Mouse (Mus musculus): ENCODE results near the gene Tenm3.

Gene Tenm3

DNA sequence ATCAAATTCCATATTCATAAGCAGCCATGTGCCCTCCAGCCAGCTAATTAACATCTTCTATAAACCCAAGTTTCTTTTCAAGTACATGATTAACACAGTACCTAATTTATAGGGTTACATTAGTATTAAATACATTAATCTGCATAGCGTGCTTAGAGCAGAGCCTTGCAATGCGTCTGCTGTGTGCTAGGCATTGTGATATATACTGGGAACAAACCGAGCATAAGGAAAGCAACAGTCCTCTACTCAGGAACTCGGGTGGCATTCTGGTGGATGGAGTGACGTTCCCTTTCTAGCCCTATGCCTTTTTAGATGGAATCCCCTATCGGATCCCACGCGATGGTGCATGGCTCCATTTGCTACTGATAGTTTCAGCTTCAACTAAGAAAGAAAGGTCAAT is 321.7 kb downstream of the Tenm3 start:
- DNase-seq (ENCODE audit: low read depth) = no peak

DNA sequence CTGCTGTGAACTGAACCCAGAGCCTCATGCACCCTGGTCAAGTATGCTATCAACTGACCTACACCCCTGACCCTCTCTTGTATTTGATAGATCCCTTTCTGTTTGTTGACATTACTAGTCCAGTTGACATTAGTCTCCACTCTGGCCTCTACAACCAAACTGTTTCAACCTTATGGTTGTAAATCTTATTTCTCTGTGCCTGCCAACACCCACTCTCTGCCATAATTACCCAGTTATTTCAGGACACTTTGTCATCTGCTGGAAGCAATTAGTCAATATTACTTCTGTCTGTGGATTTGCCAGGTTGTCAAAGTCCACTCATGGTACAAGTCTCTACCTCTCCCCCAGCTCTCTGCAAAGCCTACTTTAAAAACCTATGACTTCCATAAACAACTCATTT is 326.3 kb downstream of the Tenm3 start:
- DNase-seq (ENCODE audit: low read depth) = no peak

DNA sequence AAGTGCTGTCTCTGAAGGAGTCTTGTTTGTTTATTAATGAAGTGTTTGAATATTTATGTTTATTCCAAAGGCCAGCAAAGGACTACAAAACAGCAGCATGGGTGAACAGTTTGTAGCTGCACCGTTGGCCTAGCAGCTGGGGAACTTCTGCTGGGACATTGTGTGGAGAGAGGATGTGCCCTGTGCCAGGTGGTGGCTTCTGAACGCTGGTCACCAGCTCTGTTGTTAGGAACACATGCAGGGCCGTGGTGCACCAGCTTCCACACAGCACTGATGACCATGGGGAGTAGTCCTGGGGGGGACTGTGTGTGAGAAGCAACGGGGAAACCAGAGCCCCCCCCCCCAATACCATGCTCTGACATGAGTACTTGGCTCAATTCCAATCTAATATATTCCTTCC is 329.5 kb downstream of the Tenm3 start:
- no peak for DNase-seq (ENCODE audit: low read depth)

DNA sequence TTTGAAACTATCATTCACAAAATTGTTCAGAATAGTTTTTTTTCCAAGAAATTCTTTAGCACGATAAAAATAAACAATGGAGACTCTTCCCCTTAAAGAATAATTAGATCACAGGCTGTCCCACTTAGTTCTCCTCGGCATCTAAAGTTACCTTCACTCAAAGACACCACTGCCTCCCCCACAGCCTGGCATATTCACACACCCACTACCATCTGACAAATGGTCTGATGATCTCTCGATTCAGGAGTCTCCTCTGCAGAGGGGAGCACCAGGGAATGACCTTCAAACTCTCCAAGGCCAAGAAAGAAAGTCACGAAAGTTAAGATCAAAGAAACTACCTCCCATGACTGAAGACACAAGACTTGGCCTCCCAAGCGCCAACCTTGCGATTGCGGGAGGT is 329.9 kb downstream of the Tenm3 start:
- no peak for DNase-seq (ENCODE audit: low read depth)

DNA sequence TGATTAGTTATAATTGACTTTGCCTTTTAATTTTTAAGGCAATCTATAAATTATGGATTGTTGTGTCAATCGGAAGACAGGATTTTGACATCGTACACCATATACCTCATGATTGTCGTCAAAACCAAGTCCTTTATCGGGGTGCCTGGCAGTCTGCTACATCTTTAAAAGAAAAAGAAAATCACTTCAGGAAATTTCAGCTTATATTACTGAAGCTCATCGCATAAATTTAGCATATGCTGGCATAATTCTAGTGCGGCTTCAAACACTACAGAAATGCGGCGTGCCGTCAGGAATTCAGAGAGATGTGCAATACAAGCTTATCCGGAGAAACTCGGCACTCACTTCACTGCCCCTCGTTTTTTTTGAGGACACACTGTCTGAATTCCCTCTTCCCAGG is 332.2 kb downstream of the Tenm3 start:
- DNase-seq (ENCODE audit: low read depth) = no peak

DNA sequence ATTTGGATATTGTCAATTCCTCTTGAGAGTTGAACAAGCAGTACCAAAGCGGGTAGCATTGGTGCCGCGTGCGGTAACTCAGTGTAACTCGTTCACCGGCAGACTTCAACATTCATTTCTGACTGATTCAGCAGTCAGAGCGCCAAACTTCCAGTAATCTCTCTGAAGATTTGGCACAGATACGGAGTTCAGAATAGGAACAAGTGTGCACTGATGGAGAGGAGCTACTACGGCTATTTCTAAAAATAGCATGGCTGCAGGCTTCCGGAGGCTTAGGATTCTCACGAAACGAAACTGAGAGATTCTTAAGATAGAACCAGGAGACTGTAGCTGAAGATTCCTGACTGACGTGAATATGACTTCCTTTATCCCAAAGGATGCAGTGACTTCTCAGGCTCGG is 332.6 kb downstream of the Tenm3 start:
- DNase-seq (ENCODE audit: low read depth) = no peak

DNA sequence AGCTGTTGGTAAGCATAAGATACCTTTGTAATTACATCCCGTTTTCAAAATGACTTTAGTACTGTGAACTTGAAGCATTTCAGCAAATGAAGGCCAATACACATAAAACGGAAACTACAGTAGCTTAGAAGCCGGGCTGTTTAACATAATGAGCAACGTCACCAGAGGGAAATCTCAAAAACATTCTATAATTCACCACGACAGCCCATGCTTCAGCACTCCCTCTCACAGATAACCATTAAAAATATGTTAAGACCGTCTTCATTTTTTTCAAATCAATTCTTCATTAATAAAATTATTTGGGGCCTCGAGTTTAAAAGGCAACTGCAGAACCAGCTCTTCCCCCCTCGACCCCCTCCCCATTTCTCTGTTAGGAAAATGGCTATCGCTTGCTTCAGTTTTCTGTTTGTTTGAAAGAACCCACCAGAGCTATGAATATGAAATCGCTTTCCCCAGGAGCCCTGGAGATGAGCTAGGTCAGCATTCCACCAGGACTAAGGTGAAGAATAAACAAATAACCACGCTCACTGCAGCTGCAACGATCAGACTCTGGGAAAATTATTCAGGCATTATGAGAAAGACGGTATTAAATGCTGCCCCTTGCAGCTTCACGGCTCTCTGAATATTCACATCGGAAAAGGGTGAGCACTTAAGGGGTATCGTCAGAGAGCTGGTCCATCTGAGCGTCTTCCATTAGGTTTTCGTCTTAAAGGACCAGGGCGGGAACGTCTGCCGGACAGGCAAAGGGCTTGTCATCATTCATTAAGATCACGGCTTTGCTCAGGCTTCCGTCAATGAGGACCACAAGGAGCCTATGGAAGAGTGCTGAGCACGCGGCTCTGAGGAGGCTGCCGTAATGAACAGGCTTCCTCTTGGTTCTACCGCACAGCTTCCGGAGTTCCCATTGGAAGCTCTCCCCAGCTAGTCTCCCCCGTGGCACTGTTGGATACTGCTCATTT is 334.8 kb downstream of the Tenm3 start:
- no peak for DNase-seq (ENCODE audit: low read depth)

DNA sequence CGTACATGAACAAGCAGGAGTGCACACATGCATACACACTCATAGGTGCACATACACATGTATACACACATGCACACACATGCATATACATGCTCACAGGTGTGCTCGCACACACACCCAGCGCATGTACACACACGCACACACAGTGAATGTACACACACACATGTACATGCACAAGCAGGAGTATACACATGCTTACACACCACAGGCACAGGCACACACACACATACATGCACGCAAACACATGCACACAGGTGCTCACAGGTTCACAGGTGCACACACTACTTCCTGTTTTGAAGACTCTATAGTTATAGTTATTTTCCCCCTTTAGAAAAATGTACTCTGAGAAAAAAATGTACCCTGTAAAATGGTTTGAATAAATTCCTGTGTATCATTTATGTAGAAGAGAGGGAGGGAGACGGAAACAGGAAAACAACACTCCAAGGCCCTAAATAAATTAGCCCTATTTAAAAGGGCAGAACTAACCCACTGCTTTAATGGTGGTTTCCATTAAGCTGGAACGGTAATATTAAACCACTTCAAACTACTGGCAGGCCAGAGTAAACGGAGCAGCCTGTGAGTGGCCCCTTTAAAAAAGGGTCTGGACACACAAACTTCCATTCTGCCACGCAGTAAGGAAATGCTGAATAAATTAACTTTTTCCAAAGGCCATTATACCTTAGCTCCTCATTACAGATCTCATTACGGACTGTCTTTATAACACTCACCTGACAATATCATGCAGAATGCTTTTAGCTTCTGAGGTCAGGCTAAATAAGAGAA is 335.8 kb downstream of the Tenm3 start:
- DNase-seq (ENCODE audit: low read depth) = no peak

DNA sequence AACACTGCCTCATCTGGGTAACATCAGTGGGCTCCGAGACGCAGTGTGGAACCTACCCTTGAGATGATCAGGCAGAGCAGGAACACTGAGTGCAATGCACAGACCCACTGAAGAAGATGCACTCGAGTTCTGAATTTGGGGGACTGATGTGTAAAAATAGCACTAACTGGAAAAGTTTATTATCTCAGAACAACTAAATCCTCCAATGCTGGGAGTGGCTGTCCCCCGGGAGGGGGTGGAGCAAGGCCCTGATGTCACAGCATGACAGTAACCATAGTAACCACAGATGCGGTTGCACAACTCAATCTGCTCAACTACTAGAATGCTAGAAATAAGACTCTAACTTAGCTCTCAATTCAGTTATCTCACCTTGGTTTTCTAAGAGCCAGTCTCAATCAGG is 351.3 kb downstream of the Tenm3 start:
- no peak for DNase-seq (ENCODE audit: low read depth)

DNA sequence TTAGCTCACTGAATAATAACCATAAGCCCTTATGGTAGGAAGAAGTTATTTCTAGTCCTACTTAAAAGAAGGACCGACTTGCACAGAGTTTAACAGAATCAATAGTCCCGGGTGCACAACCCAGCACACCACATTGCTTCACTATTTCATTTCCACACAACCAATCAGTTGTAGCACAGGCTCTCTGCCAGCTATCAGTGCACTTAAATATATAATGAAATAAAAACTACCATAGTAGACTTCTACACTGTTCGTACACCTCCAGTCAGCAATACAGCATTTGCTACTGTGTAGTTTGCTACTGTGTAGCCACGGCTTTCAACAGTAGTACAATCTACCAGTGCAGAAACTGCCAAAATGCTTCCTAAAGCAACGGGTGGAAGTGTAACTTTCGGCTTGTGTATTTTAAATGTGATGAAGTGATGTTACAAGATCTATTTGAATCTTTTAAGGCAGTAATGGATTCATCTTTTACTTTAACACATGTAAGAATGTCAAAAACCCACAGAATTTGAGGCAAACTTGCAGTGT is 353.1 kb downstream of the Tenm3 start:
- no peak for DNase-seq (ENCODE audit: low read depth)

DNA sequence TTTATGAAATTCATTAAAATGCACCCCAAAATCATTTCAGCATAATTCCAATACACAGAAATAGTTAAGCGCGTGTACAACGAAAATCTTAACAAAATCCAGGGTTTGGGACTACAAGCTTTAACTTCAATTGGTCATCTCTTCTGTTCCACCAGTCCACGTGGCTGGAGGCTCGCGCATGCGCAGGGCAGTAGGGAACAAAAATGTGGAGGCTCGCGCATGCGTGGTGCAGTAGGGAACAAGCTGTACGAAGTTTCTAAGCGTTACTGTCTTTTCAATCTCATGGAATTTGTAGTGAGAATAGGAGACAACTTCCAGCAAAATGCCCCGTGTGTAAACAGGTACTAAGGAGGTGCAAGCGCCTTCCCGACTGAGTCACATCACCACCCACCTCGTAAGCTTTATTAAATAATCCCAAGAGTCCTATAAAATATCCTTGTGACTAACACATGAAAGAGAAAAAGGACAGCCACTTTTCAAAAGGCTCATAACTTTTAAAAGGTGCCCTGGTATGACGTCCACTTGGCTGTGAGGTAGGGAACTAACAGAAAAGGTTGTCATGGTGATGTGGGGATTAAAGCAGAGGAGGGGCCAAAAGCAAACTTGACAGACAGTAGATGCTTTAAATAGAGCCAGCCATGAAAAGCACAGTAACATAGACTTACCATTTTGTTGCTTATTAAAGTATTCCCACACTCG is 353.7 kb downstream of the Tenm3 start:
- no peak for DNase-seq (ENCODE audit: low read depth)

DNA sequence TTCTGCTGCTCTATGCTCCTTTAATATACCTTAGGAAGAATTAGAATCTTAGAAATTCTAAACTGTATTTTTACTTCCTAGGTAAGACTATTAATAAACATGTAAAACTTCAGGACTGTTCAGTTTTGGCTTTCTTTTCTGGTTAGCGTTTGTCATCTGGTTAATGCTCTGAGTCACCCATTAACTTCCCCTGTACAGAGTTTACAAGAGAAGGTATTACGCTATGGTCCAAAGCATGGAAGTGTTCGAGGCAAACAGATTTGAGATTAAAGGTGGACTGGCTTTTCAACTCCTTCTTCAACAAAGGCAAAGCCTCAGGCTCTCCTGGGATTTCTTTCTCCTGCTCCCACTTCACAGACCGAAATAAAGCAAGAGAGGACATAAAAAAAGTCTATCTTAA is 354.3 kb downstream of the Tenm3 start:
- DNase-seq (ENCODE audit: low read depth) = no peak

DNA sequence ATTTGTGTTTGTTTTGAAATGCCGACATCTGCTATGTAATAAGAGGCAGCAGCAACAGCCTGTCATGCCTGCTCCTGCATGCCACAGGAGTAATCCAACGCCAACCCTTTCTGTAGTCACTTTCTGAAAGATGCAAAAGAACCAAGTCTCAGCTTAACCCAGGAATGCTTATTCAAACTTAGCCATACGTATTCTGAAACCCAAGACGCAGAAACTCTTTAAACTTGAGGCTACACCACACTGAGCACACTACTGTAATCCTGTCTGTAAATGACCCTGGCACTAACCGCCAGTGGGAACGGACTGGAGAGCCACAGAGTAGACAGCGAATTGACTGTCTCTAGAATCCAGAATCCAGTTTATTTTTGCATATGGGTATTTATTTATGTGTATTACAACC is 354.9 kb downstream of the Tenm3 start:
- no peak for DNase-seq (ENCODE audit: low read depth)

DNA sequence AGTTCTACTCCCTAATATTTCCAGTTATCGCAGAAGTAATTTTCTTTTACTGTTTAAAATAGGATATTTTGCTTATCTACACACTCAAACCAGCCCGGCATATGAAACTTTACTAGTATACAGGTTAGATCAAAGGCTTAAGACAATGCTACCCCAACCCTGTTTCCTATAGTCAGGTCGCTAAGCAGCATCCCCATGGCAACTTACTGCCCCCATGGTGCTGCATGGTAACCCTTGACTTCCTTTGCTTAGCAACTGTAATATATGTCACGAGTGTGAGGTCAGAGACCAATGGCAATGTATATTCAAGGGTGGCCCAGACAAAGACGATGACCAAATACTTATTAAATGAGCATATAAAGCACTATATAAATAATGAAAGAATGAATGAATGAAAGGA is 359.6 kb downstream of the Tenm3 start:
- no peak for DNase-seq (ENCODE audit: low read depth)

DNA sequence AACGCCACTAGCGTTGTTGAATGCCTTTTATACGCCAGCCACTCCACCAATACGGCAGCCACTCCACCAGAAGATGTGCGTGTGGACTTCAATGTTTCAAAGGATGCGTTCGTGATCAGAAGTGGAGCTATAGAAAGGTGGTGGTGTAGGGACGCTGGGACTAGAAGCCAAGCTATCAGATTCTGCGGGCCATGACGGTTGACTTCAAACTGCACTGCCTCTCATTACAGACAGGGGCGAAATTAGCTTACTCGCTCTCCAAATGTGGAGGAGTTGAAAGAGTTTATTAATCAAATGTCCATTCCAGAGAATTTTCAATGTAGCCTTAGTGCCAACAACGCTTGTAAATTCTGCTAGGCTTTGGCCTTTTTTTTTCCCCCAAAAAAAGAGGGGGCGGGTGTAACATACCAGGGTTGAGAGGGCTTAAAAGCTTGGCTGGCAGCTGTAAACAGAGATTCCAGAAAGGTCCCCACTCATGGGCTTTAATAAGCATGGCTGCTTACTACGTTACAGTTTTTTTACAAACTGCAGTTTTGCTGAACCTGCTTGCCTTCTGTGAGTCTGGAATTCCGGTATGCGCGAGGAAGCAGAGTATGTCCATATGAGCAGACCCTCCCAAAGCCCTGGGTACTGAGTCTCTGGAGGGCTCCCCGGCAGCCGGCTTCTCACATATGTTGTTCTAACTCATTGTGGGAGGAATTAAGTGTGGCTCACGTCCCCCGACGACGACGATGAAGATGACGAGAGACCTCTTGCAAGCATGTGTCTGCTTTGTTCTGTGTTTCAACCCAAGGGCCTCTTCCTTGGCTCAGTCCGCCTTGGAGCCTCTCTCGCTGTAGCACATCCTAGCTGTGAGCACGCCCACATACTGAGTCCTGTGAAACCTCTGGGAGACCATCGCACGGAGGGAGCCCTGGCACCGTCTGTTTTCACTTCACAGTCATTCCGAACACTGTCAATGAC is 361.8 kb downstream of the Tenm3 start:
- DNase-seq (ENCODE audit: low read depth) = no peak

DNA sequence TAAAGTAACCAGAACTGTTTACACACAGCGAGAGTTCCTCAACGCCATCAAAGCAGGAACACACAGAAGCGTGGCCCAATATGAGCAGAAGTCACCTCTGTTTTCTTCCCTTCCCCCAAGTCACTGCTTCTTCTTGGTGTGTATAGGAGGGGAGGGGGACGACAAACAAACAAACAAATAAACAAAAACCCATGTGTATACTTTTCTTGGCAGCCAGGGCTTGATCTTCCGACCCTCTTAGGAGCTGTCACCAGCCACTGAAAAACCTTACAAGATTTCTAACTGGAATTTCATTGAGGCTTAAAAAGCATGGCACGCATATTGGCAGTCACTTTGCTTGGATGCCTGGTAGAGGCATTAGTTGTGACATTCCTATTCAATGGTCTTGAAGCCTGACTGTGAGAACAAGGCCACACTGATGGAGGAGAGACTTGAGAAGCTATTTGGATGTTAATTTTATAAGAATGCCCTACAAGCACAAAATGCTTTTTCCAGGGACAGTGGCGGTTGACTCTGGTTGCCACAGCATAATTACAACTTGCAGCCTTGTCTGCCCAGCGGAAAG is 366.3 kb downstream of the Tenm3 start:
- no peak for DNase-seq (ENCODE audit: low read depth)

DNA sequence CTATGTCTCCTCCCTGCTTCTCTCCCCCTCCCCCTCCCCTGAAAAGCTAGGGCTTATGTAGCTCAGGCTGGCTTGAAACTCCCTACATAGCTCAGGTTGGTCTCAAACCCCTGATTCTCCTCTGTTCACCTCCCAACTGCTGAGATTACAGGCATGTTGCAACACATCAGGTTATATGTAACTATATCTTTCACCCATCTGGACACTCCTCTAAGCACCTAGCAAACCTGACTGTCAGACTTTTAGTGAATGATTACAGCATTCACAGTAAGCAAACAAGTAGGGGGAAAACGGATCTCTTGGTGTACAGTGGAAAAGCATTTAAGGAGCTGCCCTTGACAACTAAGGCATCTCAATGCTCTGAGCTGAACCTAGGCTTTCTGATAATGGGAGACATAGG is 366.9 kb downstream of the Tenm3 start:
- DNase-seq (ENCODE audit: low read depth) = no peak

DNA sequence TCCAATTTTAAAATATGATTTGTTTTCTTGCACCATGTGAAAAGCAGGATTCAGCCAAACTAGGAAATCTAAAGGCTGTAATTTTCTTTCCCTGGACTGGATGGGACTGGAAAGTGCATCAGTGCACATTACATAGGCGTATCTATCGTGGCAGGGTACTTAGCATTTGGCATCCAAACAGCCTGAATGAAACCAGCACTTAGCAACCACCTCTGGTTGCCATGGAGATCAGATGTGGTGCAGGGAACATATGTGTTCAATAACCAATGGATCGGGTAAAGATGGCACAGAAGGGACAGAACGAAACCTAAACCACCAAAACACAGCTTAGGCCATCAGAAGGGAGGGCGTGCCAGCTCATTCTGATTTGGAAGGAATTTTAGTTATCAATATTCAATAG is 376.1 kb downstream of the Tenm3 start:
- no peak for DNase-seq (ENCODE audit: low read depth)

DNA sequence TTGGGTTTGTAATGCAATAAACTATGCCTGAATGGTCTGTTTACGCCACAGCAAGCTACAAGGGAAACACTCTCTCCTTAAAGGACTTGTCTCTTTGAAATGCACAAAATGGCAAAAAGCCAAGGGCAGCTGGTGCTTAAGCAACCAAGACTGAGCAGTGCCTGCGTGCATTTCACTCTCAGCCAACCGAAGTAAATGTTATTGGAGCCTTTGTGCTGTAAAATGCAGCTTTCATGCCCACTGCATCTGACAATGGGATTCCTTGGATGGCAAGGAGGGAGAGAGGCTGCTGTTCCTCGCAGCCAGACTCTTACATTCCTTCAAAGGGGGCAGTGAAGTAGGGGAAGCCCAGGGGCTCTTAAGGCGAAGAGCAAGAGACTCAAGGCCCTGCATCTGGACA is 385.4 kb downstream of the Tenm3 start:
- no peak for DNase-seq (ENCODE audit: low read depth)

DNA sequence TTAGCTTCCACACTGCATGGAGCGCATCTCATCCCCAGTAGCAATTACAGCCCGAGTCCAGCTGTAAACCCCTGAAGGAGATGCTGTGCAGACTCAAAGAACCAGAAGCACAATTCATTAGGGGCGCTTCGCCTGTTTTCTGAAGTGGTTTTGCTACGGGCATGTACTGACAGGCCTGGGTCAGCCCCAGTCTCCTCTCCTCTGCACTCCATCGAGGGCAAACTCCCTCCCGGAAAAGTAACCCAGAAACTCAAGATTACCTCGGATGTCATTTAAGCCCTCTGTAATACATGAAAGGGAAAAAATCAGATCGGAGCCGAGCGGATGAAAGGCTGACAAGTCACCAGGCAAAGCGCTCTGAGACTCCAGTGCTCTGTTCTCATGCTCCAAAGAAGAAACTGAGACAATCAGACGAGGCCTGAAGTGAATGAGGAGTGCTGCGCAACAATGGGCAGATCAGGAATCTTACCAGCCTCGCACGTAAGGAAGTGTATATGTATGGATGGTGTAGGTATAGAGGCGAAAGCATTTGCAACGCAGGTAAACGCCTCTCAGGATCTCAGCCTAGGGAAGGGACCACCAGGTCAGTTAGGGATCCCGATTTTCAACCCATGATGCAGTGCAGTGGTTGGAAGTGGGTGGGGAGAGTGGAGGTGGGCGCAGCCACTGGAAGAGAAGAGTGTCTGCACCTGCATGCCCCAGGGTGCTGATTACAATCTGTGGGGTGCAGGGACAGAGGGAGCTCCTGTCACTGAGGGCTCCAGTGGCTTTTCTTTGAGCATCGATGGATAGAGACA is 387.2 kb downstream of the Tenm3 start:
- DNase-seq (ENCODE audit: low read depth) = no peak

Measured in induced T-regulatory cell, adult 2 months (primary cell).